Mouse (Mus musculus) stomach, postnatal 0 days (tissue): ENCODE measurements around the gene Zbtb32.

Experiments used
- CTCF ChIP-seq: IDR thresholded peaks from 2 replicates; pipeline ENCODE4 v1.5.1; 2016; ENCODE audit warnings: antibody characterized with exemption, low read depth, mild to moderate bottlenecking, moderate library complexity
- EP300 ChIP-seq: optimal IDR thresholded peaks from 2 replicates; pipeline ENCODE3; 2016; ENCODE audit warnings: antibody characterized with exemption

DNA sequence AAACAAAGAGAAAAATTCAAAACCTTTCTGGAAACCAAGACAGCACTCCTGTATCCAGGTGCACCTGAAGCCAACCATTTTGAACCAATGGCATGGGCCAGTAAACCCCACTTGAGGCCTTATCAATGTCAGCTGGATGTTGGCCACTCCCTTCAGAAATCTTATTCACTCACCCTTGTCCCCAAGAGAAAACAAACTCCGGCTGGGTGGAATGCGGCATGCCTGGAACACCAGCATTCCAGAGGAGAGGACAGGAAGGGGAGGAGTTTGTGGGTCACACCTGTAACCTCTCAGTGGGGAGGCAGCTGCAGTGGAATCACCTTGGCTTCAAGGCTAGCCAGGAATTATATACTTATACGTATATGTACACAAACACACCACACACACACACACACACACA, 3.9 kb upstream of the Zbtb32 start:
- no peak for TF ChIP-seq CTCF
- peak; percentile 66 for TF ChIP-seq EP300
